ENCODE assay signal across 20 mouse cellular contexts in genomic region chr17:82827841-82828240, GRCm38 (mm10).
A peak's percentile ranks its signal among the peaks of the same experiment; 100 is the strongest.
DNase-seq lines count a peak whose midpoint lies in the region; ATAC-seq and TF ChIP-seq lines count a peak whose summit lies in the region.
"Had no signal": no experiment of that assay in that cellular context is flagged by ENCODE, and none has a peak within 500 bp of the region (broad histone marks: within the 10 kb centered on the region; RNA-seq: fewer than 3 reads in every experiment).

No protein-coding gene starts in this region.

- no peak for TF ChIP-seq CTCF in CH12.LX (conservative IDR thresholded peaks at IDR 0.05 in 1 of 2, IDR thresholded peaks at IDR 0.05 in 1 of 2; ENCODE audit: low read depth in 2 of 2, low read length in 2 of 2)

- peak overlapping the region; percentile 65 for H3K4me2 ChIP-seq in CH12.LX (ENCODE audit: insufficient read depth, low read depth, poor library complexity, severe bottlenecking)
- H3K4me2 ChIP-seq in liver, embryonic 12.5 days = no peak overlapping the region

- TF ChIP-seq EP300 in CH12.LX (IDR thresholded peaks at IDR 0.05; ENCODE audit: low read length) = no peak; the same call in 1 of the 2 replicates

- no peak for ATAC-seq in liver, embryonic 12.5 days
- ATAC-seq: activated CD4-positive, CD25-positive, alpha-beta regulatory T cell, adult 4 months; CD4-positive, CD25-positive, alpha-beta regulatory T cell, adult 4 months; Patski had no signal

- H3K9ac ChIP-seq in CH12.LX (ENCODE audit: insufficient read depth, low read depth) = peak overlapping the region; percentile 18; the same call in 1 of the 2 replicates
- no peak overlapping the region for H3K9ac ChIP-seq in liver, embryonic 12.5 days

- 76% methylated on average over 8 of the region's 8 CpGs for whole genome bisulfite sequencing in liver, embryonic 12.5 days (ENCODE audit: insufficient replicate concordance)

- no peaks in the 10 kb centered on the region for H3K79me2 ChIP-seq in CH12.LX (replicated peaks; ENCODE audit: control insufficient read depth, extremely low read depth, insufficient read depth, poor library complexity, severe bottlenecking)

- peak overlapping the region; percentile 47; the same call in 1 of the 2 replicates for H3K27ac ChIP-seq in CH12.LX (ENCODE audit: insufficient read depth, low read depth)
- H3K27ac ChIP-seq in liver, embryonic 12.5 days = no peak overlapping the region

- H3K4me3 ChIP-seq in CH12.LX (replicated peaks in 1 of 3; ENCODE audit: low read depth in 2 of 3, low read length in 2 of 3, poor library complexity in 1 of 3) = peak overlapping the region in 2 of 3 experiments; percentile 31 to 38
- no peak overlapping the region for H3K4me3 ChIP-seq in liver, embryonic 12.5 days

- H3K27me3 ChIP-seq in CH12.LX (replicated peaks) = no peaks in the 10 kb centered on the region
- H3K27me3 ChIP-seq in liver, embryonic 12.5 days (replicated peaks) = no peaks in the 10 kb centered on the region
- H3K27me3 ChIP-seq: Patski had no signal

- TF ChIP-seq POLR2A in CH12.LX (IDR thresholded peaks at IDR 0.05; ENCODE audit: low read depth, low read length) = no peak

- H3K9me3 ChIP-seq in CH12.LX (replicated peaks; ENCODE audit: low read length) = peaks cover 4% of the 10 kb centered on the region
- 0 out of 2 replicates have a peak, but pooled peaks cover 3% of the 10 kb centered on the region for H3K9me3 ChIP-seq in liver, embryonic 12.5 days (replicated peaks)

- peak; percentile 87 for DNase-seq in A20 (ENCODE audit: low read depth, low spot score)
- peak; percentile 48 for DNase-seq in CH12.LX (ENCODE audit: extremely low read depth)
- peak; percentile 12 for DNase-seq in Muller cell, postnatal 12 days (ENCODE audit: inconsistent ontology term)
- no peak for DNase-seq in spleen, postnatal 36 days (ENCODE audit: low spot score in 2 of 2)
- DNase-seq in urinary bladder, postnatal 36 days (ENCODE audit: low spot score in 2 of 2) = no peak
- DNase-seq: adrenal gland, adult 8-10 months; adrenal gland, postnatal 14 days; adrenal gland, postnatal 25 days; B cell, adult 2 months; cerebellum, adult 11 months; cerebellum, adult 11-12 months; cerebellum, adult 18-20 months; cerebellum, adult 2 months; cerebellum, adult 8-10 months; cerebellum, adult 9-10 months had no signal

- dilution Hi-C loops in CH12.LX (cut with MboI; ENCODE audit: extremely low pct_ligation_motif_present, extremely low pct_unique_long_range_greater_than_20kb, low sequenced_read_pairs) = no loop called here

- no peak; the same call in 1 of the 2 replicates for TF ChIP-seq RAD21 in CH12.LX (IDR thresholded peaks at IDR 0.05; ENCODE audit: low read depth, low read length)

- peaks cover 6 to 35% of the 10 kb centered on the region in 2 experiments for H3K4me1 ChIP-seq in CH12.LX (ENCODE audit: control insufficient read depth in 1 of 2, insufficient read depth in 2 of 2)
- no peaks in the 10 kb centered on the region for H3K4me1 ChIP-seq in liver, embryonic 12.5 days

- H3K36me3 ChIP-seq in CH12.LX (replicated peaks in 1 of 2; ENCODE audit: control insufficient read depth in 1 of 2, insufficient read depth in 1 of 2, low read length in 1 of 2) = no peaks in the 10 kb centered on the region
- H3K36me3 ChIP-seq in liver, embryonic 12.5 days = no peaks in the 10 kb centered on the region
- H3K36me3 ChIP-seq: G1E had no signal

- in situ Hi-C loops in CH12.LX (cut with MboI; ENCODE audit: low pct_ligation_motif_present, low pct_unique_long_range_greater_than_20kb, low sequenced_read_pairs) = no loop called here

TF ChIP-seq in CH12.LX, 34 proteins besides CTCF, POLR2A, EP300 and RAD21:
- TF ChIP-seq TBP (conservative IDR thresholded peaks at IDR 0.05; ENCODE audit: low read depth, low read length) (no peak), MXI1 (IDR thresholded peaks at IDR 0.05; ENCODE audit: low read depth, low read length) (no peak), MYC (IDR thresholded peaks at IDR 0.05; ENCODE audit: low read depth, low read length) (no peak), CHD1 (IDR thresholded peaks at IDR 0.05; ENCODE audit: low read depth, low read length) (no peak), ETS1 (conservative IDR thresholded peaks at IDR 0.05; ENCODE audit: low read depth, low read length) (peak; percentile 40; the same call in 1 of the 2 replicates), SIN3A (IDR thresholded peaks at IDR 0.05; ENCODE audit: low read length) (no peak), E2F4 (IDR thresholded peaks at IDR 0.05; ENCODE audit: insufficient replicate concordance, low read depth, low read length) (0 out of 2 replicates have a peak, but pooled peaks have one; percentile 31), GABPA (IDR thresholded peaks at IDR 0.05; ENCODE audit: insufficient replicate concordance, low read depth, low read length) (no peak), HCFC1 (IDR thresholded peaks at IDR 0.05; ENCODE audit: low read depth, low read length) (no peak), USF2 (conservative IDR thresholded peaks at IDR 0.05; ENCODE audit: low read depth, low read length) (no peak), MAFK (IDR thresholded peaks at IDR 0.05; ENCODE audit: insufficient replicate concordance, low read length) (0 out of 2 replicates have a peak, but pooled peaks have one; percentile 24), JUN (IDR thresholded peaks at IDR 0.05; ENCODE audit: insufficient read depth, low read depth, low read length) (peak; percentile 33; the same call in 1 of the 2 replicates), MAX (IDR thresholded peaks at IDR 0.05; ENCODE audit: low read length) (no peak), ZMIZ1 (IDR thresholded peaks at IDR 0.05; ENCODE audit: low read depth, low read length) (no peak), PAX5 (IDR thresholded peaks at IDR 0.05; ENCODE audit: low read length) (no peak), ZC3H11A (IDR thresholded peaks at IDR 0.05; ENCODE audit: low read depth, low read length) (no peak), ELF1 (IDR thresholded peaks at IDR 0.05; ENCODE audit: low read depth, low read length) (no peak), IRF4 (IDR thresholded peaks at IDR 0.05; ENCODE audit: low read depth, low read length) (peak; percentile 56; the same call in 1 of the 2 replicates), ZNF384 (IDR thresholded peaks at IDR 0.05; ENCODE audit: low read depth, low read length) (peak; percentile 77), POLR2AphosphoS2 (IDR thresholded peaks at IDR 0.05; ENCODE audit: low read depth, low read length) (no peak), KAT2A (IDR thresholded peaks at IDR 0.05; ENCODE audit: insufficient replicate concordance, low read length) (no peak), NRF1 (IDR thresholded peaks at IDR 0.05; ENCODE audit: low read depth, low read length) (no peak), RCOR1 (conservative IDR thresholded peaks at IDR 0.05; ENCODE audit: low read depth, low read length) (0 out of 2 replicates have a peak, but pooled peaks have one; percentile 37), BHLHE40 (IDR thresholded peaks at IDR 0.05; ENCODE audit: low read depth, low read length) (peak; percentile 45), MAZ (IDR thresholded peaks at IDR 0.05; ENCODE audit: low read depth, low read length) (no peak), UBTF (IDR thresholded peaks at IDR 0.05; ENCODE audit: low read depth, low read length) (no peak), MEF2A (IDR thresholded peaks at IDR 0.05; ENCODE audit: borderline replicate concordance, low read depth, low read length) (0 out of 2 replicates have a peak, but pooled peaks have one; percentile 16), NELFE (IDR thresholded peaks at IDR 0.05; ENCODE audit: low read depth, low read length) (no peak), ZKSCAN1 (IDR thresholded peaks at IDR 0.05; ENCODE audit: borderline replicate concordance, low read depth, low read length) (no peak), CHD2 (IDR thresholded peaks at IDR 0.05; ENCODE audit: low read length) (no peak; the same call in 1 of the 2 replicates), TCF12 (IDR thresholded peaks at IDR 0.05; ENCODE audit: low read depth, low read length) (peak; percentile 67), SMC3 (IDR thresholded peaks at IDR 0.05; ENCODE audit: low read depth, low read length) (no peak), USF1 (IDR thresholded peaks at IDR 0.05; ENCODE audit: low read depth, low read length) (no peak), JUND (conservative IDR thresholded peaks at IDR 0.05; ENCODE audit: low read depth, low read length) (no peak)

Comparison
In these comparisons a context has a peak if more than half of its experiments do, and no peak if none do; other contexts are left out.
1. DNase-seq: peak in A20 (single experiment), CH12.LX (single experiment) and Muller cell, postnatal 12 days (single experiment); none in spleen, postnatal 36 days (0 of 2) and urinary bladder, postnatal 36 days (0 of 2).